Mouse (Mus musculus): ENCODE measurements around the gene A630023A22Rik.

A630023A22Rik gene

GRCm38 (mm10) chr14:34087856-34088398, 14.6 kb downstream of the A630023A22Rik start:
- in situ Hi-C loops (cut with MseI, MboI), result loop anchor here in 1 of 2 experiments (10.0 kb wide), 1 partner anchor 147 kb away; no protein-coding TSS in a partner anchor

GRCm38 (mm10) chr14:34086806-34087205, 15.7 kb downstream of the A630023A22Rik start:
- in situ Hi-C loops (cut with MseI, MboI), result loop anchor here in 1 of 2 experiments (10.0 kb wide), 1 partner anchor 148 kb away; no protein-coding TSS in a partner anchor

GRCm38 (mm10) chr14:34085731-34086130, 16.8 kb downstream of the A630023A22Rik start, which contains the start of gene Anxa8:
TSS of gene Anxa8 (plus strand) at chr14:34085981.
- in situ Hi-C loops (cut with MseI, MboI), result loop anchor here in 1 of 2 experiments (10.0 kb wide), 1 partner anchor 149 kb away; no protein-coding TSS in a partner anchor

- in situ Hi-C loops (cut with MseI, MboI), result loop anchor here in 1 of 2 experiments (10.0 kb wide), 1 partner anchor 154 kb away; no protein-coding TSS in a partner anchor
Measured at GRCm38 (mm10) chr14:34080321-34080997, 22.1 kb downstream of the A630023A22Rik start.

- in situ Hi-C loops (cut with MseI, MboI), result loop anchor here in 1 of 2 experiments (10.0 kb wide), 1 partner anchor 113 kb away; no protein-coding TSS in a partner anchor
Measured at GRCm38 (mm10) chr14:34078293-34078692, 24.3 kb downstream of the A630023A22Rik start.

- in situ Hi-C loops (cut with MseI, MboI), result loop anchor here in 1 of 2 experiments (10.0 kb wide), 1 partner anchor 112 kb away; no protein-coding TSS in a partner anchor
Measured at GRCm38 (mm10) chr14:34077222-34077621, 25.3 kb downstream of the A630023A22Rik start.

GRCm38 (mm10) chr14:34075346-34075745, 27.2 kb downstream of the A630023A22Rik start:
- in situ Hi-C loops (cut with MseI, MboI), result loop anchor here in 1 of 2 experiments (10.0 kb wide), 1 partner anchor 111 kb away; no protein-coding TSS in a partner anchor

GRCm38 (mm10) chr14:34071665-34072064, 30.9 kb downstream of the A630023A22Rik start:
- in situ Hi-C loops (cut with MseI, MboI), result loop anchor here in 1 of 2 experiments (10.0 kb wide), 1 partner anchor 107 kb away; no protein-coding TSS in a partner anchor

- in situ Hi-C loops (cut with MseI, MboI), result no loop called here
Measured at GRCm38 (mm10) chr14:34052516-34052915, 50.0 kb downstream of the A630023A22Rik start, which contains the start of gene Antxrl. TSS of gene Antxrl (plus strand) at chr14:34052707.

- in situ Hi-C loops (cut with MseI, MboI), result no loop called here
Measured at GRCm38 (mm10) chr14:34050101-34050779, 52.3 kb downstream of the A630023A22Rik start.

- in situ Hi-C loops (cut with MseI, MboI), result no loop called here
Measured at GRCm38 (mm10) chr14:34043341-34043740, 59.2 kb downstream of the A630023A22Rik start.

- in situ Hi-C loops (cut with MseI, MboI), result no loop called here
Measured at GRCm38 (mm10) chr14:34041241-34041640, 61.3 kb downstream of the A630023A22Rik start.

GRCm38 (mm10) chr14:34033841-34034610, 68.5 kb downstream of the A630023A22Rik start:
- in situ Hi-C loops (cut with MseI, MboI), result no loop called here

- in situ Hi-C loops (cut with MseI, MboI), result no loop called here
Measured at GRCm38 (mm10) chr14:34026710-34027109, 75.8 kb downstream of the A630023A22Rik start.

- in situ Hi-C loops (cut with MseI, MboI), result no loop called here
Measured at GRCm38 (mm10) chr14:34016938-34017337, 85.6 kb downstream of the A630023A22Rik start.

- in situ Hi-C loops (cut with MseI, MboI), result no loop called here
Measured at GRCm38 (mm10) chr14:34016381-34016780, 86.2 kb downstream of the A630023A22Rik start, which contains the start of gene Gm5460. TSS of gene Gm5460 (plus strand) at chr14:34016758.

GRCm38 (mm10) chr14:34015063-34015462, 87.5 kb downstream of the A630023A22Rik start, which contains the start of gene Gm30083:
TSS of gene Gm30083 (minus strand) at chr14:34015182.
- in situ Hi-C loops (cut with MseI, MboI), result no loop called here

GRCm38 (mm10) chr14:34002358-34002757, 100.2 kb downstream of the A630023A22Rik start:
- in situ Hi-C loops (cut with MseI, MboI), result no loop called here

GRCm38 (mm10) chr14:34001445-34001844, 101.1 kb downstream of the A630023A22Rik start:
- in situ Hi-C loops (cut with MseI, MboI), result no loop called here

Measured in mouse trophoblast stem cell (cell line).